Mouse (Mus musculus) inflammation-experienced regulatory T-cells, adult 6 months (primary cell): ENCODE data around the gene Gm5741. TPM values are rescaled to one million over a fixed set of nuclear protein-coding genes. Genes with fewer than 3 reads are reported as not detected.

Source experiments
- ATAC-seq: one replicate; pipeline ENCODE4 v1.8.0; 2017
- polyA plus RNA-seq, 3 experiments: library from polyadenylated mRNA; unstranded; fragments of 100-300 nt; shearing (Covaris generic); gene quantifications; one replicate each; pipeline ENCODE4 v1.2.1; 2017

The Gm5741 gene
- polyA plus RNA-seq, 3 experiments from 2014 or later = 1.9 to 3.3 TPM; not detected in 1

- no peak for ATAC-seq
Measured at GRCm38 (mm10) chr8:85027922-85028321, 39.9 kb downstream of the Gm5741 start.

- ATAC-seq = no peak
Measured at GRCm38 (mm10) chr8:85027516-85027855, 40.3 kb downstream of the Gm5741 start.

GRCm38 (mm10) chr8:85026670-85027515 lies 40.9 kb downstream of the Gm5741 start, which contains the start of gene Trir:
TSS of gene Trir (plus strand) at chr8:85026823.
- ATAC-seq = peak; percentile 57

GRCm38 (mm10) chr8:85025098-85025932 lies 42.5 kb downstream of the Gm5741 start, which contains the start of gene Asna1:
TSS of gene Asna1 (minus strand) at chr8:85025281.
- peak; percentile 95 for ATAC-seq

- no peak for ATAC-seq
Measured at GRCm38 (mm10) chr8:85023846-85024245, 43.9 kb downstream of the Gm5741 start.

- no peak for ATAC-seq
Measured at GRCm38 (mm10) chr8:85021514-85022055, 46.2 kb downstream of the Gm5741 start.

Other genes with a start within 250 kb of the Gm5741 start
- 1 to 10 TPM; 4.7 to 5.6 (median 5.4) TPM for gene Dand5, start 245.2 kb downstream of the Gm5741 start, polyA plus RNA-seq
- gene Gadd45gip1, start 236.5 kb downstream of the Gm5741 start, polyA plus RNA-seq = 10 to 100 TPM; 14.6 to 16.7 (median 16.1) TPM
- 100 to 1,000 TPM; 128 to 152 (median 145) TPM for gene Rad23a, start 227.3 kb downstream of the Gm5741 start, polyA plus RNA-seq
- 100 to 1,000 TPM; 278 to 341 (median 290) TPM for gene Calr, start 221.0 kb downstream of the Gm5741 start, polyA plus RNA-seq
- gene Farsa, start 211.0 kb downstream of the Gm5741 start, polyA plus RNA-seq = 10 to 100 TPM; 48.1 to 76.0 (median 58.3) TPM
- gene Syce2, start 195.9 kb downstream of the Gm5741 start, polyA plus RNA-seq = 10 to 100 TPM in 1 of 3 experiments, 1 to 10 TPM in 2; 4.3 to 19.0 (median 6.8) TPM
- gene Gcdh, start 174.1 kb downstream of the Gm5741 start, polyA plus RNA-seq = 10 to 100 TPM; 14.5 to 19.9 (median 19.2) TPM
- not detected for gene Klf1, start 166.1 kb downstream of the Gm5741 start, polyA plus RNA-seq
- 10 to 100 TPM; 10.5 to 21.7 (median 20.0) TPM for gene Dnase2a, start 159.4 kb downstream of the Gm5741 start, polyA plus RNA-seq
- gene Mast1, start 130.6 kb downstream of the Gm5741 start, polyA plus RNA-seq = 1 to 10 TPM in 2 of 3 experiments, under 1 TPM in 1; 0.84 to 1.5 (median 1.1) TPM
- under 1 TPM in 1 of 3 experiments, not detected in 2; 0.28 TPM for gene Rtbdn, start 121.0 kb downstream of the Gm5741 start, polyA plus RNA-seq
- not detected for gene Gm49661, start 98.5 kb downstream of the Gm5741 start, polyA plus RNA-seq
- gene Prdx2, start 98.4 kb downstream of the Gm5741 start, polyA plus RNA-seq = 100 to 1,000 TPM; 232 to 340 (median 290) TPM
- 10 to 100 TPM; 57.0 to 88.9 (median 72.8) TPM for gene Rnaseh2a, start 98.2 kb downstream of the Gm5741 start, polyA plus RNA-seq
- 10 to 100 TPM; 28.1 to 33.6 (median 33.1) TPM for gene Junb, start 89.3 kb downstream of the Gm5741 start, polyA plus RNA-seq
- gene Hook2, start 77.4 kb downstream of the Gm5741 start, polyA plus RNA-seq = 1 to 10 TPM; 2.2 to 4.9 (median 4.6) TPM
- not detected for gene Best2, start 53.5 kb downstream of the Gm5741 start, polyA plus RNA-seq
- 10 to 100 TPM; 50.0 to 67.9 (median 60.7) TPM for gene Asna1, start 42.7 kb downstream of the Gm5741 start, polyA plus RNA-seq
- 10 to 100 TPM; 17.8 to 31.0 (median 24.1) TPM for gene Trir, start 41.2 kb downstream of the Gm5741 start, polyA plus RNA-seq
- gene Tnpo2, start 31.1 kb downstream of the Gm5741 start, polyA plus RNA-seq = 10 to 100 TPM; 13.8 to 18.7 (median 16.5) TPM
- 1 to 10 TPM; 2.3 to 4.8 (median 2.9) TPM for gene Fbxw9, start 7.9 kb downstream of the Gm5741 start, polyA plus RNA-seq
- gene Dhps, start 3.8 kb upstream of the Gm5741 start, polyA plus RNA-seq = 10 to 100 TPM; 29.3 to 40.4 (median 39.3) TPM
- gene Wdr83os, start 12.8 kb upstream of the Gm5741 start, polyA plus RNA-seq = 100 to 1,000 TPM; 114 to 166 (median 129) TPM
- 10 to 100 TPM; 34.8 to 44.2 (median 38.5) TPM for gene Wdr83, start 13.3 kb upstream of the Gm5741 start, polyA plus RNA-seq
- gene Man2b1, start 15.3 kb upstream of the Gm5741 start, polyA plus RNA-seq = 10 to 100 TPM; 80.8 to 94.7 (median 83.8) TPM
- under 1 TPM in 1 of 3 experiments, not detected in 2; 0.15 TPM for gene Zfp791, start 55.1 kb upstream of the Gm5741 start, polyA plus RNA-seq
- under 1 TPM in 1 of 3 experiments, not detected in 2; 0.21 TPM for gene Cks1brt, start 83.9 kb upstream of the Gm5741 start, polyA plus RNA-seq
- gene Olfr371, start 158.0 kb upstream of the Gm5741 start, polyA plus RNA-seq = not detected
- gene Orc6, start 231.7 kb upstream of the Gm5741 start, polyA plus RNA-seq = 100 to 1,000 TPM in 1 of 3 experiments, 10 to 100 TPM in 2; 36.0 to 103 (median 39.3) TPM
- 100 to 1,000 TPM in 2 of 3 experiments, 10 to 100 TPM in 1; 96.6 to 143 (median 113) TPM for gene Vps35, start 231.8 kb upstream of the Gm5741 start, polyA plus RNA-seq